Comparison of ENCODE assay signal across 20 mouse cellular contexts in the genomic region with DNA sequence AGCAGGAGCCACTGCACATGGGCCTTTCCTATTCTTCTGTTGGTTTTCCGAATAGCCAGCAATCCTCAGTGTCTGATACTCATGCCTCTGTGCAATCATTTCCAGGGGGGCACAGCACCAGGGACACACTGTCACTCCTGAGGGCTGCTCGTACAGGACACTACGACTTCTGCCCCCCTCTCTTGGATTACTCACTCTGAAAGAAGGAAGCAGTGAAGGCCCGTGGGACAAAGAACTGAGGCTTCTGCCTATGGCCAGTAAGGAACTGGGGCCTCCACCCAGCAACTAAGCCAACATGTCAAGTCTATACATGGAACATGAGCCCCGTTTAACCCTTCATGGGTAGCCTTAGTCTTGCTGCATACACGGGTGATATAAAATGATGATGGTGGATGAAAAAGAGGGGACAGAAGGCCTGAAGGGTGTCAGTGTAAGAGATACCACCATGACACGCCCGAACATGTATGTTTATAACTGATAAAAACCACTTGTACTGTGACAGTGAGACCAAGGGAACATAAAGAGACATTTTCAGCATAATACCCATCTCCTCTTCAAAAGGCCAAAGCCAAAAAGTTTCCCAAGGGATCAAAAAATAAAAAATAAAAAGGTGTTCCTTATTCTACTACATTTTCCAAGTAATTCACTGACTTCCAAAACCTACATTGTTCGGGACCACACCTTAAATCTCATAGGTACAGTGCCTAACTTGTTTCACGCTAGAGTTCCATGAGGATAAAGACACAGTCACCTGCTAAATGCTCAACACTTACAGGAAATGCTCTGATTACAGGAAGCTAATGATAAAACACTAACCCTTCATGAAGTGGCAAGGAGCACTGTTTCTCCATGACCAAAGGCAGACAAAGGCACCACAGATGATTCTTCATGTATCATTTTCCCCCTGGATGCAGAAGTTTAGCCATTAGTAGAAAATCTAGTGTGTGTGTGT.
A peak's percentile ranks its signal among the peaks of the same experiment; 100 is the strongest.
DNase-seq lines count a peak whose midpoint lies in the region; ATAC-seq and TF ChIP-seq lines count a peak whose summit lies in the region.
"Had no signal": no experiment of that assay in that cellular context is flagged by ENCODE, and none has a peak within 500 bp of the region (broad histone marks: within the 10 kb centered on the region; RNA-seq: fewer than 3 reads in every experiment).

No protein-coding gene starts in this region.

- H3K4me3 ChIP-seq in liver, embryonic 12.5 days = no peak overlapping the region
- no peak overlapping the region for H3K4me3 ChIP-seq in intestine, postnatal 0 days (ENCODE audit: low read depth, low read length)
- no peak overlapping the region for H3K4me3 ChIP-seq in forebrain, embryonic 16.5 days (replicated peaks; ENCODE audit: low read length)
- H3K4me3 ChIP-seq: embryonic facial prominence, embryonic 13.5 days; midbrain, embryonic 13.5 days had no signal

- H3K27me3 ChIP-seq in liver, embryonic 12.5 days (replicated peaks) = no peaks in the 10 kb centered on the region
- H3K27me3 ChIP-seq in intestine, postnatal 0 days (replicated peaks; ENCODE audit: control insufficient read depth, insufficient read depth, low read length) = no peaks in the 10 kb centered on the region
- no peaks in the 10 kb centered on the region for H3K27me3 ChIP-seq in forebrain, embryonic 16.5 days (replicated peaks; ENCODE audit: control insufficient read depth, insufficient read depth, low read length)
- H3K27me3 ChIP-seq: embryonic facial prominence, embryonic 13.5 days; midbrain, embryonic 13.5 days had no signal

- no peaks in the 10 kb centered on the region for H3K9me3 ChIP-seq in liver, embryonic 12.5 days (replicated peaks)
- no peaks in the 10 kb centered on the region for H3K9me3 ChIP-seq in intestine, postnatal 0 days (ENCODE audit: control insufficient read depth)
- H3K9me3 ChIP-seq in forebrain, embryonic 16.5 days (ENCODE audit: control insufficient read depth, low read length) = no peaks in the 10 kb centered on the region
- H3K9me3 ChIP-seq: embryonic facial prominence, embryonic 13.5 days; midbrain, embryonic 13.5 days had no signal

- H3K27ac ChIP-seq in liver, embryonic 12.5 days = peak overlapping the region; percentile 7; the same call in 1 of the 2 replicates
- H3K27ac ChIP-seq in intestine, postnatal 0 days (ENCODE audit: low read depth, low read length) = no peak overlapping the region
- H3K27ac ChIP-seq in forebrain, embryonic 16.5 days (ENCODE audit: low read length) = no peak overlapping the region
- H3K27ac ChIP-seq: embryonic facial prominence, embryonic 13.5 days; hindbrain, embryonic 14.5 days; macrophage; midbrain, embryonic 13.5 days had no signal

- no peaks in the 10 kb centered on the region for H3K36me3 ChIP-seq in liver, embryonic 12.5 days
- no peaks in the 10 kb centered on the region for H3K36me3 ChIP-seq in intestine, postnatal 0 days (ENCODE audit: control insufficient read depth, insufficient read depth)
- H3K36me3 ChIP-seq in forebrain, embryonic 16.5 days (ENCODE audit: control insufficient read depth, insufficient read depth) = no peaks in the 10 kb centered on the region
- H3K36me3 ChIP-seq: embryonic facial prominence, embryonic 13.5 days; midbrain, embryonic 13.5 days had no signal

- TF ChIP-seq CTCF in intestine, postnatal 0 days (IDR thresholded peaks at IDR 0.05; ENCODE audit: low read depth) = no peak

- peaks cover 12% of the 10 kb centered on the region for H3K4me1 ChIP-seq in liver, embryonic 12.5 days
- H3K4me1 ChIP-seq in intestine, postnatal 0 days (replicated peaks; ENCODE audit: control insufficient read depth, insufficient read depth, low read length) = no peaks in the 10 kb centered on the region
- peaks cover 10% of the 10 kb centered on the region for H3K4me1 ChIP-seq in forebrain, embryonic 16.5 days (replicated peaks; ENCODE audit: control insufficient read depth, insufficient read depth, low read length)

- no peak overlapping the region for H3K9ac ChIP-seq in liver, embryonic 12.5 days
- no peak overlapping the region for H3K9ac ChIP-seq in intestine, postnatal 0 days (ENCODE audit: low read depth, low read length)
- no peak overlapping the region for H3K9ac ChIP-seq in forebrain, embryonic 16.5 days (replicated peaks; ENCODE audit: low read depth, low read length)
- H3K9ac ChIP-seq: embryonic facial prominence, embryonic 13.5 days; hindbrain, embryonic 14.5 days; lung, embryonic 14.5 days; midbrain, embryonic 13.5 days had no signal

- 54% methylated on average over 10 of the region's 10 CpGs for WGBS in liver, embryonic 12.5 days (ENCODE audit: insufficient replicate concordance)
- WGBS in intestine, postnatal 0 days = 82% methylated on average over 10 of the region's 10 CpGs
- WGBS in forebrain, embryonic 16.5 days = 87% methylated on average over 10 of the region's 10 CpGs

- H3K4me2 ChIP-seq in liver, embryonic 12.5 days = peak overlapping the region; percentile 19; the same call in 1 of the 2 replicates
- no peak overlapping the region for H3K4me2 ChIP-seq in intestine, postnatal 0 days (replicated peaks; ENCODE audit: low read depth)
- H3K4me2 ChIP-seq in forebrain, embryonic 16.5 days (ENCODE audit: low read length) = no peak overlapping the region
- H3K4me2 ChIP-seq: embryonic facial prominence, embryonic 13.5 days; hindbrain, embryonic 14.5 days; lung, embryonic 14.5 days; midbrain, embryonic 13.5 days had no signal

- peak; percentile 64; the same call in 1 of the 2 replicates for ATAC-seq in erythroblast, adult 5-6 weeks (replicated peaks; ENCODE audit: low FRiP score, poor library complexity, severe bottlenecking)
- ATAC-seq in liver, embryonic 12.5 days = peak; percentile 95
- peak; percentile 71 for ATAC-seq in megakaryocyte progenitor cell, adult 5-6 weeks (replicated peaks; ENCODE audit: poor library complexity)
- no peak for ATAC-seq in intestine, postnatal 0 days
- ATAC-seq in forebrain, embryonic 16.5 days = no peak
- ATAC-seq: midbrain, embryonic 13.5 days had no signal

- DNase-seq in layer of hippocampus, adult 11-12 months (ENCODE audit: low spot score) = peak; percentile 20
- DNase-seq in layer of hippocampus, postnatal 14 days (ENCODE audit: low spot score in 2 of 2) = no peak
- no peak for DNase-seq in thymus, postnatal 0 days (ENCODE audit: low spot score)
- DNase-seq: adrenal gland, postnatal 25 days; cerebellum, adult 9-11 months; heart, adult 18-20 months; heart, postnatal 36 days; kidney, postnatal 36 days; lung, embryonic 14.5 days; right cerebral cortex, postnatal 14 days; spleen, adult 18-20 months had no signal

Comparison
In these comparisons a context has a peak if more than half of its experiments do, and no peak if none do; other contexts are left out.
1. ATAC-seq: peak in erythroblast, adult 5-6 weeks (single experiment), liver, embryonic 12.5 days (single experiment) and megakaryocyte progenitor cell, adult 5-6 weeks (single experiment); none in intestine, postnatal 0 days (single experiment) and forebrain, embryonic 16.5 days (single experiment).